Mouse (Mus musculus): ENCODE measurements around the gene Rnase13.

The Rnase13 gene

GRCm38 (mm10) chr14:51913062-51913959, 9.3 kb downstream of the Rnase13 start:
- peak; percentile 83 for DNase-seq (ENCODE audit: low spot score)

DNA sequence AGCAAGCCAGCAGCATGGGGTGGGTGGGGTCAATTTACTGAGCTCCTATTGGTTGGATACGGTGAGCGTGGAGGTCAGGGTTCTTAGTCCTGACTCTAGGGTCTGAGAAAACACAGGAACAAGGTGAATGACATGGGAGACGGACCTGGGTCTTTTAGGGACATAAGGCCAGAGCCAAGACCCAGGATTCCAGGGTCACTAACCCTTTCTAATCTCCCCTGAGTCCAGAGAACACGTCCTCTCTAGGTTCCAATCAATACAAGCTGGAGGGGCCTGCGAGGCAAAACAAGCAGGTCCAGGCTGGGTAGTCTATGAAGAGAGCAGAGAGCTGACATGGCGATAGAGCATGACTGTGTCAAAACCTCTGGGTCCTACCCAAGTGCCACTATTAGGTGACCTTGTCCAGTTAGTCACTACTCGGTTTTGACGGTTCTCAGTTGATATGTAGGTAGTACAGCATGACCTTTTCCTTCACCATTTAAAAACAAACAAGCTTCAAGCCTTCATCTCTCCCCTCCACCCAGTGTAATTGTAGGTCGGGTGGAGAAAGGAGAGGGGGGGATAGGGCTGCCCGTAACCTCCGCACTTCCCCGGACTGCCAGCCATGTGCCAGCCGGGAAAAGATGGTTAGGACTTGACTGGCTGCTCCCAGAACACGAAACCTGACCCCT, 10.0 kb downstream of the Rnase13 start:
- no peak for DNase-seq (ENCODE audit: low spot score)

GRCm38 (mm10) chr14:51911301-51911700, 11.3 kb downstream of the Rnase13 start:
- DNase-seq (ENCODE audit: low spot score): no peak

DNA sequence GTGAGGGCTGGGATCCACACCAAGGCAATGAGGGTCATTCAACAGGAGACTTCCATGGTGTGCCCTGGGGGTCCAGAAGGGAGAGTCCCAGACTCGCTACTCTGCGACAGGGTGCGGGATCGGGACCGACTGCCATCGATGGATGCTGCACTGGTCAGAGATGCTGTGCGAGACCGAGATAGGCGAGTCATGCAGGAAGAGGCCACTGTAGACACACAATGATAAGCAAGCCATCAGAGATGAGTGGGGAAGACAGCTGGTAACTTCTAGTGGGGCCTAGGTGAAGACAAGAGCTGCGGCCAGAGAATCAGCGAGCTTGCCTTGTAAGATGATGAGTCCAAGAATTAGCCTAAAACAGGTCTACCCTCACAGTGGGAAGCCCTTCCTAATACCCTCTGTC, 16.5 kb downstream of the Rnase13 start:
- DNase-seq (ENCODE audit: low spot score): no peak

GRCm38 (mm10) chr14:51904706-51905105, 17.9 kb downstream of the Rnase13 start:
- DNase-seq (ENCODE audit: low spot score): no peak

GRCm38 (mm10) chr14:51903782-51904181, 18.8 kb downstream of the Rnase13 start:
- no peak for DNase-seq (ENCODE audit: low spot score)

GRCm38 (mm10) chr14:51902806-51903710, 19.5 kb downstream of the Rnase13 start:
- peak; percentile 95 for DNase-seq (ENCODE audit: low spot score)

- DNase-seq (ENCODE audit: low spot score): no peak
These were observed 23.2 kb downstream of the Rnase13 start for GRCm38 (mm10) chr14:51899351-51899750.

- DNase-seq (ENCODE audit: low spot score): no peak
These were observed 25.9 kb downstream of the Rnase13 start for GRCm38 (mm10) chr14:51896539-51897170.

GRCm38 (mm10) chr14:51896019-51896418, 26.6 kb downstream of the Rnase13 start:
- no peak for DNase-seq (ENCODE audit: low spot score)

- no peak for DNase-seq (ENCODE audit: low spot score)
These were observed 27.5 kb downstream of the Rnase13 start for GRCm38 (mm10) chr14:51895071-51895470.

DNA sequence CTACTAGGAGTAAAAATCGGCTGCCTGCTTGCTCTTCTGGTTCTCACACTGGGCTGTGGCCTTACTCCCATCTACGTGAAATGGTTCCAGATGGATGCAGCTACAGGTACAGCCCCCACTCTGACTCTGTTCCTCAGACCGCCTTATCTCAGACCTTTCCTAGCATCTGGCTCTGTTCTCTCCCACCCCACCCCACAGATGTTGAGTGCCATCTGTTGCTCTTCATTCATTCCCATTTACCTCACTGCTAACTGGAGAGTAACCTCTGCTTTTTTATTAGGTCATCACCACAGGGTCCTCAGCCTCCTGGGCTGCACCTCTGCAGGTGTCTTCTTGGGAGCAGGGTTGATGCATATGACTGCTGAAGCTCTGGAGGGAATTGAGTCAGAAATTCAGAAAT, 28.8 kb downstream of the Rnase13 start:
- DNase-seq (ENCODE audit: low spot score): no peak

GRCm38 (mm10) chr14:51893094-51893794, 29.3 kb downstream of the Rnase13 start:
- DNase-seq (ENCODE audit: low spot score): no peak

DNA sequence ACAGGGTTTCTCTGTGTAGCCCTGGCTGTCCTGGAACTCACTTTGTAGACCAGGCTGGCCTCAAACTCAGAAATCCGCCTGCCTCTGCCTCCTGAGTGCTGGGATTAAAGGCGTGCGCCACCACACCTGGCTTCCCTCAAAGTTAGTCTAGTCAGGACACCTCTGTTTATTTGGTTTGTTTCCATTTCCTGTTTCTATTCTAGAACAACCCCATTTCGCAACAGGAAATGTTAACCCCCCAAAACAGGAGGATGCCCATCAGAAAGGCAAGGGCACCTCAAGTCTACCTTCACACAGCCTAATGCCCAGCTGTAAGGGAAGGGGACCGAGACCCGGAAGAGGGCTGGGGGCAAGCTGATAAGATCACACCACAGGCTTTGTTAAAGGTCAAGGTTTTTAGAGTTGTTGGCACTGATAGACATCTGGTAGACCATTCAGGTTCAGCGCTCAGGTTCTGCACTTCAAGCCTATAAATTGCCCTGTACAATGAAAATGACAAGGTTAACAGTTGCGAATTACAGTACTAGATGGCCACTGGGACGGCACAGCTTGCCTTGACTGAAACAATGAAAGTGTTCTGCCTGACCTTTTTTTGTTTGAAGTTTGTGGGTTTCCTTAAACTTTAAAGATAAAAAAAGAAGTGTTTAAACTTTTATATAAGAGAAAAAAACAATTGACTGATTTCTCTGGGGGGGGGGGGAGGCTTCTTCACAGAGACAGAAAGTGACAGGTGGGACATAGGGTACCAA, 30.2 kb downstream of the Rnase13 start, which contains the start of gene Slc39a2:
Gene Slc39a2 (plus strand): TSS at position 699 of the 749 bp plus-strand sequence.
- no peak for DNase-seq (ENCODE audit: low spot score)

DNA sequence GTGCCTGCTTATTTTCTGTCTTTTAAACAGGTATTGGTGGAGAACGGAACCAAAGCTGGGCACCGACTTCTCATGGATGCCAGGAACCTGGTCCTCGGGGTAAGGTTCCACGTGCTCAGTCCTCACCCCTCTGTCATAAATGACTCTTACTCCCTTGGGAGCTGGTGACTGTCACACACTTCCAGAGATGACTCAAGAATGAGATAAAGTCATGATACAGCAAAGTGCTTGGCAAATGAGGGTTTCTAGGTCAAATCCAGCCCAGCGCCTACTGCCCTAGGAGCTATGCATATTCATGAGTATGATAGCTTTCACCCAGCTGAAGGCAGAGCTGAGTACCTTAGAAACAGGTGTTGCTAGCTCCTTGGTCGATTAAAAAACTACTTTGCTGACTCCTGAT, 32.7 kb downstream of the Rnase13 start:
- no peak for DNase-seq (ENCODE audit: low spot score)

- no peak for DNase-seq (ENCODE audit: low spot score)
These were observed 36.5 kb downstream of the Rnase13 start for GRCm38 (mm10) chr14:51886051-51886450.

- DNase-seq (ENCODE audit: low spot score): peak; percentile 98
These were observed 37.8 kb downstream of the Rnase13 start, which contains the start of gene Mettl17 for GRCm38 (mm10) chr14:51884598-51885331. Mettl17 (plus strand) TSS chr14:51884842.

DNA sequence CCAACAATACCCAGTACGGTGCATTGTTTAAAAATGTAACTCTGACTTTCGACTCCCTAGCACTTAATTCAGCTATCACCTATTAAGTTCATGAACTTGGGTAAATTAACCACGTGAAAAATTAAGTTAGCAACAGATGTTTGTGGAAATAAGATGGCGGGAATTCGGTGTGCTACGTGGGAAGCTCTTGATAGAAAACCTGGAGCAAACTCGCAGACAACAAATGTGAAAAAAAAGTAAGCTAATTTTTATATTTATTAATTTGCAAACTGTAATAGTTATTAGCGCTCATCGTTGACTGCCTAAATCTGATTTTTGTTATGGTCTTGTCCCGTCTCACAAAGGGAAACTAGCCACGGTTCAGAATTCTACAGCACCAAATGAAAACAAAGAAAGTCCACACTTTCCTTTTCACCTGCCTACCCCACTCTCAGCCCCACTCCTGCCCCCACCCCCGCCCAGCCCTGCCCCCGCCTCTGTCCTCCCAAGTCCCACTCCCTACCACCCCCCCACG, 38.5 kb downstream of the Rnase13 start:
- DNase-seq (ENCODE audit: low spot score): no peak

GRCm38 (mm10) chr14:51883527-51884030, 39.0 kb downstream of the Rnase13 start:
- DNase-seq (ENCODE audit: low spot score): peak; percentile 85

Measured in testis, postnatal 10 days (tissue).